Mouse (Mus musculus) hindbrain, embryonic 12.5 days (tissue): Measurements from ENCODE around the gene Cyb561a3. TPM values are rescaled to one million over a fixed set of nuclear protein-coding genes. Genes with fewer than 3 reads are reported as not detected.
A peak's percentile ranks its signal among the peaks of the same experiment; 100 is the strongest.

Experiments
- ATAC-seq: fragments of 200-750 bp; cut with Nextera tagmentation; 2 replicates; pipeline ENCODE4 v1.8.0; 2017; ENCODE audit warnings: moderate TSS enrichment; ENCODE audit not compliant: low FRiP score
- H3K27ac ChIP-seq: fragments of 300-500 bp; sonication (generic); 2 replicates; pipeline ENCODE4 v1.5.1; 2016; ENCODE audit warnings: mild to moderate bottlenecking
- H3K27me3 ChIP-seq: fragments of 300-500 bp; sonication (generic); 2 replicates; pipeline ENCODE4 v1.6.1; 2016; ENCODE audit warnings: mild to moderate bottlenecking
- H3K36me3 ChIP-seq: fragments of 300-500 bp; sonication (generic); 2 replicates; pipeline ENCODE4 v1.6.1; 2016; ENCODE audit warnings: mild to moderate bottlenecking
- H3K4me1 ChIP-seq: fragments of 300-500 bp; sonication (generic); 2 replicates; pipeline ENCODE4 v1.6.1; 2016
- H3K4me2 ChIP-seq: fragments of 300-500 bp; sonication (generic); replicated peaks from 2 replicates; pipeline ENCODE4 v1.6.1; 2016; ENCODE audit warnings: mild to moderate bottlenecking
- H3K4me3 ChIP-seq: fragments of 300-500 bp; sonication (generic); 2 replicates; pipeline ENCODE4 v1.5.1; 2016; ENCODE audit warnings: mild to moderate bottlenecking
- H3K9ac ChIP-seq: fragments of 300-500 bp; sonication (generic); 2 replicates; pipeline ENCODE4 v1.6.1; 2016; ENCODE audit warnings: mild to moderate bottlenecking, moderate library complexity
- H3K9me3 ChIP-seq: fragments of 300-500 bp; sonication (generic); replicated peaks from 2 replicates; pipeline ENCODE4 v1.6.1; 2016; ENCODE audit warnings: mild to moderate bottlenecking
- WGBS: fragments of 180-500 bp; shearing (Covaris S2); methylation state at CpG from one replicate; pipeline ENCODE4 v1.1.7; 2016; 5-methylcytosine and 5-hydroxymethylcytosine counted together
- polyA plus RNA-seq: library from polyadenylated mRNA; unstranded; fragments of >200 nt; fragmentation: Nextera tagmentation; extraction: Ambion mirVana; gene quantifications from 2 replicates; pipeline ENCODE4 v1.2.1, GENCODE M21; 2016

Gene Cyb561a3
- polyA plus RNA-seq, 1 experiment from 2014 or later: 16.3 TPM

DNA sequence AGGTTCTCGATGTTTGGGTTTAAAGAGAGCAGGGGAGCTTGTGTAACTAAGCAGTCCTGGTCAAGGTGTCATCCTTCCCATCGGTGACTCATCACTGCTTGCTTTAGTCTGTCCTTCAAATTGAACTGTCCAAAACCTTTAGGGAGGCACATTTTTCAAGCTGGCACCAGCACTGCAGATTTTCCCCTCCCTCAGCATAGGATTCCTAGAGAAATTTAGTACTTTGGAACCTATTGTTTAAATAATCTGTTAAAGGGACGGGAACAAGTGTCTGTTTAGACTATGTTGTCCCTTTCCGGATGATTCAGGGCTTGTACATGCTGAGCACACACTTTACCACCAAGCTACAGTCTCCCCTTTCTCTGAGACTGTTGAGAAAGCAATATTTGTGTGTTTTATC, 11.8 kb upstream of the Cyb561a3 start:
- Histone ChIP-seq H3K27me3 (no peaks in the 10 kb centered on the region), H3K9me3 (no peaks in the 10 kb centered on the region), H3K4me1 (no peaks in the 10 kb centered on the region), H3K36me3 (peaks cover 8% of the 10 kb centered on the region; the same call in 1 of the 2 replicates), H3K4me3 (no peak overlapping the region), H3K27ac (no peak overlapping the region), H3K4me2 (no peak overlapping the region), H3K9ac (no peak overlapping the region)
- no peak for ATAC-seq
- WGBS: 83% methylated on average over 4 of the region's 4 CpGs

DNA sequence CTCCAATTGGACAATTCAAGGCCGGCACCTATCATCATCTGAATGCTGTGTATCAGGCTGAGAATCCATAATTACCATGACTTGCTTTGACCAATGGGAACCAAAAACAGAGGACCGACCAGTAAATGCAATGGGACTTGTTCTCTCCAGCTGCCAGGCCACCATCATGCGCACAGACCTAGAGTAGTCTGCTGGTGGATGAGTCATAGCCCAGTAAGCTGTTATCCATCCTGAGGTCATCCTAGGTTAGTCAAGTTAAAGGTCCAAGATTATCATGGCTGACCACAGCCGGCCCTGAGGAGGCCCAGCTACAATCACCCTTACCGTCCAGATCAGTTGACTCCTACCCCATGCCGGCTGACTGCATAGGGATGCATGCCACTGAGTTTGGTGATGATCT, 7.3 kb upstream of the Cyb561a3 start:
- H3K36me3 ChIP-seq: peaks cover 49% of the 10 kb centered on the region
- no peak for ATAC-seq

DNA sequence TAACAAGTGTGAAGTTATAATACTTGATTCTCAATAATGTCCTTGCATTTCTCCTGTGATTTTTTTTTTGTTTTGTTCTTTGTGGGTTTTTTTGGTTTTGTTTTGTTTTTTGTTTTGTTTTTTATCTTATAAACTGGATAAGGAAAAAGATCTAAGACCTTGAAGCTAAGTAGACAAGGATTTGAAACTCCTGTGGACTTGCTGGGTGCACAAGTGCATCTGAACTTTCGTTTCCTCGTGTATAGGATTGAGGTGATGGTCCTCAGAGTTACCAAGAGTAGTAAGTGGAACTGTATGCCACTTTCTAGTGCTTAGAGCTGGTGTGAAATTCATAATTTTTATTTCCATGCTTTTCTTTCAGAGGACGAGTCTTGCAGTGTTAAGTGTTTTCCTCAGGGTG, 3.1 kb downstream of the Cyb561a3 start:
- ATAC-seq: no peak
- WGBS: 82% methylated on average over 3 of the region's 3 CpGs

More for the DNA sequence above, 7.3 kb upstream of the Cyb561a3 start:
- Histone ChIP-seq H3K9me3 (no peaks in the 10 kb centered on the region), H3K4me3 (no peak overlapping the region), H3K27me3 (no peaks in the 10 kb centered on the region), H3K27ac (no peak overlapping the region), H3K9ac (no peak overlapping the region), H3K4me1 (no peaks in the 10 kb centered on the region), H3K4me2 (no peak overlapping the region)
- 96% methylated on average over 6 of the region's 6 CpGs for WGBS

GRCm38 (mm10) chr19:10580761-10581160, 3.8 kb downstream of the Cyb561a3 start:
- WGBS: 83% methylated on average over 3 of the region's 3 CpGs
- no peak overlapping the region for H3K27ac ChIP-seq
- ATAC-seq: no peak
- H3K27me3 ChIP-seq: no peaks in the 10 kb centered on the region
- H3K9me3 ChIP-seq: no peaks in the 10 kb centered on the region
- H3K9ac ChIP-seq: no peak overlapping the region
- peaks cover 6% of the 10 kb centered on the region; the same call in 1 of the 2 replicates for H3K36me3 ChIP-seq
- H3K4me2 ChIP-seq: no peak overlapping the region
- H3K4me3 ChIP-seq: no peak overlapping the region
- peaks cover 13% of the 10 kb centered on the region for H3K4me1 ChIP-seq

More for the DNA sequence above, 3.1 kb downstream of the Cyb561a3 start:
- H3K4me1 ChIP-seq: peaks cover 13% of the 10 kb centered on the region
- no peak overlapping the region for H3K4me2 ChIP-seq
- H3K27ac ChIP-seq: no peak overlapping the region
- no peak overlapping the region for H3K9ac ChIP-seq
- H3K9me3 ChIP-seq: no peaks in the 10 kb centered on the region
- H3K36me3 ChIP-seq: peaks cover 6% of the 10 kb centered on the region; the same call in 1 of the 2 replicates
- no peaks in the 10 kb centered on the region for H3K27me3 ChIP-seq
- no peak overlapping the region for H3K4me3 ChIP-seq

DNA sequence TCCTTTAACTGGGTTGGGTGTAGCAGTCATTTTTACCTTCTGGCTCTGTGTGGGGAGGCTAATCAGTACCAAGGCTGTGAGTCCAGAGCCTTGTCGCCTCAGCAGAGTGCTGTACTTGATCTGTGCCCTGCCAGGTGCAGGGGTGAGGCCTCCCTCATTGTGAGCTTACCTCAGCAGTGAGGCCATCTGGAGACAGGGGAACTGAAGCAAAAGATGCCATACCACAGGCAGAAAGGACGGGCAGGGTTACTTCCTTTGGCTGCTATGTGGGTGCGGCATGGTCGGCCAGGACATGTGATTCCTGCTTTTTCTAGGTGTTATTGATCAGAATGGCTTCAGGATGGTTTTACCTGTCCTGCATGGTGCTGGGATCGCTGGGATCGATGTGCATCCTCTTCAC, 5.0 kb downstream of the Cyb561a3 start:
- 87% methylated on average over 6 of the region's 6 CpGs for WGBS
- no peak for ATAC-seq
- H3K27ac ChIP-seq: no peak overlapping the region

DNA sequence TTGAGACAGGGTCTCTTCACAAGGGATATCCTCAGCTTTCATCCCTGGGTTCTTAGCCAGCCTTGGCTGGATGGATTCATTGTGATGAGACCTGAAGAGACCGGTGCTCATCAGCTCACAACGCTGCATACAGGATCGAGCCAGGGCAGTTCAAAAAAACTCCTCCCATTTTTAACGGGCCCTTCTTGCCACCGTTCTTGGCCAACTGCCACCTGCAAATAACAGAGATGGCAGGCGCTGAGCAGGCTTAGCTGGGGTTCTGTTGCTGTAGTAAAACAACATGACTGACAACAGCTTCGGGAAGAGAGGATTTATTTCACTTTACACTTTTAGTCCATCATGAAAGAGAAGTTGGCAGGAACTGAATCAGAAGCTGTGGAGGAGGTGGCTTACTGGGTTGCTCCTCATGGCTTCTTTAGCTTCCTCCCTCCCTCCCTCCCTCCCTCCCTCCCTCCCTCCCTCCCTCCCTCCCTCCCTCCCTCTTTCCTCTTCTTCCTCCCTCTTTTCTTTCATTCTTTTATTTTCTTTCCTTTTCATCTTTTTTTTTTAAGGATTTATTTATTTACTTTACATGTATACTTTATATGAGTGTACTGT, 6.7 kb downstream of the Cyb561a3 start:
- no peaks in the 10 kb centered on the region for H3K9me3 ChIP-seq
- no peak overlapping the region for H3K4me3 ChIP-seq
- no peaks in the 10 kb centered on the region for H3K27me3 ChIP-seq
- 82% methylated on average over 7 of the region's 7 CpGs for WGBS
- H3K27ac ChIP-seq: no peak overlapping the region
- no peak for ATAC-seq
- H3K4me1 ChIP-seq: 0 out of 2 replicates have a peak, but pooled peaks cover 2% of the 10 kb centered on the region
- H3K9ac ChIP-seq: no peak overlapping the region
- H3K36me3 ChIP-seq: peaks cover 12% of the 10 kb centered on the region
- H3K4me2 ChIP-seq: no peak overlapping the region

More for the DNA sequence above, 5.0 kb downstream of the Cyb561a3 start:
- Histone ChIP-seq H3K4me1 (peaks cover 8% of the 10 kb centered on the region), H3K4me2 (no peak overlapping the region), H3K9ac (no peak overlapping the region), H3K9me3 (no peaks in the 10 kb centered on the region), H3K4me3 (no peak overlapping the region), H3K36me3 (peaks cover 6% of the 10 kb centered on the region; the same call in 1 of the 2 replicates), H3K27me3 (no peaks in the 10 kb centered on the region)

DNA sequence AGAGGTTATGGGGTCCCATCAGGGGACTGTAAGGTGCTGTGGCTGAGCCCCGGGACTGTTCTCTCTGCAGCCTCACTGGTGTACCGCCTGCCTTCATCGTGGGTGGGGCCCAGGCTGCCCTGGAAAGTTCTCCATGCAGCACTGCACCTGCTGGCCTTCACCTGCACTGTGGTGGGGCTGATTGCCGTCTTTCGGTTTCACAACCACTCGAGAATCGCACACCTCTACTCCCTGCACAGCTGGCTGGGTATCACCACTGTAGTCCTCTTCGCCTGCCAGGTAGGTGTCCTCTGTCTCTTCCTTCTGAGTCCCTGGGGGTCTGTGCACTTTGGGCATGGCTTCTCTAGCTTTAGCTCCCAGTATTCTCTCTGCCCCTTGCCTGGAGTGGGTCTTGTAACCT, 8.1 kb downstream of the Cyb561a3 start:
- no peak for ATAC-seq
- Histone ChIP-seq H3K4me2 (no peak overlapping the region), H3K9ac (no peak overlapping the region), H3K9me3 (no peaks in the 10 kb centered on the region), H3K4me1 (no peaks in the 10 kb centered on the region), H3K4me3 (no peak overlapping the region), H3K27ac (no peak overlapping the region), H3K27me3 (no peaks in the 10 kb centered on the region), H3K36me3 (peaks cover 14% of the 10 kb centered on the region)
- 89% methylated on average over 8 of the region's 8 CpGs for WGBS

DNA sequence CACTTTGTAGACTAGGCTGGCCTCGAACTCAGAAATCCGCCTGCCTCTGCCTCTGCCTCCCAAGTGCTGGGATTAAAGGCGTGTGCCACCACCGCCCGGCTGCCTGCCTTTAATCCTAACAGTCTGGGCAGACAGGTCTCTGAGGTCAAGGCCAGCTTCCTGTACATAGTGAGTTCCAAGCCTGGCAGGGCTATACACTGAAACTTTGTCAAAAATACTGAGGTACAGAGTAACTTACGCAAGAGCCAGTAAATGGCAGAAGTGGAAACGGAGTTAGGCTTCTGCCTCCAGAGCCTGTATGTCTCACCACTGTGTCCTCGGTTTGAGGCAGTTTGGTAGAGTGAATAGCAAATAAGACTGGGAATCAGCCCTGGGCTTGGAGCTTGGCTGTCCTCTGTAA, 10.3 kb downstream of the Cyb561a3 start:
- no peaks in the 10 kb centered on the region for H3K27me3 ChIP-seq
- peaks cover 19% of the 10 kb centered on the region for H3K36me3 ChIP-seq
- H3K4me3 ChIP-seq: no peak overlapping the region
- H3K9ac ChIP-seq: no peak overlapping the region
- H3K9me3 ChIP-seq: no peaks in the 10 kb centered on the region
- WGBS: 97% methylated on average over 7 of the region's 8 CpGs
- no peak for ATAC-seq
- no peak overlapping the region for H3K4me2 ChIP-seq
- no peaks in the 10 kb centered on the region for H3K4me1 ChIP-seq
- H3K27ac ChIP-seq: no peak overlapping the region

DNA sequence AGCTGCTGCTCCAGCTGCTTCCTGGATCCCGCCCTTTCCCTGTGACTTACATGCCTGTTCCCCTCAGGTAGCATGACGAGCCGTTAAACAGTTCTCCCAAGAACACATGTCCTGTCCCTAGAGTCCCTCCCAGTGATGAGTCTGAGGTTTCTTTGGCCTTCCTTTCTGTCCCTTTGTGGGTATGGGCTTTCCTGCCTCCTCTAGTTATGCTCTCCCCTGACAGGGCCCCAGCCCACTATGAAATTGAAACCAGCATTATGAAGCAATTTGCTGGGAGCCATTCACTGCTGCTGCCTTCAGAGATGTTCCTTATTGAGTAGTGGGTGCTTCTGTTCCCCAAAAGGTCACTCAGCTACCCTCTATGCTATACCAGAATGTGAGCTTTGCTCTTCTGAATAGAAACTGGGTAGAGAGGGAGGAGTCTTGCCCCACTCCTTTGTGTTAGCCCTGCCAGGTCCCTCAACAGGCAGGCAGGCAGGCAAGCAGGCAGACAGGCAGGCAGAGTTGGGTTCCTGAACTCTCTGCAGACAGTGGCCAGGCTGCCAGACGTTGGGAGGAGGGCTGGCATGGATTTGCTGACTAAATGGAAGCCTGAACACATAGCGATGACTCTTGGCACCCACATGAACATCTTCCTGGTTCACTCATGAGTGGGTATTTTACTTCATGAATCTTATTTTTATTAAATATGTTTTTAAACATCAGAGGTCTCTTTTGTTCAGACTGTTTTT, 12.3 kb downstream of the Cyb561a3 start:
- no peak for ATAC-seq
- Histone ChIP-seq H3K27me3 (no peaks in the 10 kb centered on the region), H3K9ac (no peak overlapping the region; the same call in 1 of the 2 replicates), H3K4me3 (no peak overlapping the region), H3K9me3 (no peaks in the 10 kb centered on the region), H3K27ac (0 out of 2 replicates have a peak overlapping the region, but pooled peaks have one; percentile 0), H3K4me2 (no peak overlapping the region), H3K4me1 (no peaks in the 10 kb centered on the region), H3K36me3 (peaks cover 34% of the 10 kb centered on the region)
- 67% methylated on average over 5 of the region's 5 CpGs for WGBS

DNA sequence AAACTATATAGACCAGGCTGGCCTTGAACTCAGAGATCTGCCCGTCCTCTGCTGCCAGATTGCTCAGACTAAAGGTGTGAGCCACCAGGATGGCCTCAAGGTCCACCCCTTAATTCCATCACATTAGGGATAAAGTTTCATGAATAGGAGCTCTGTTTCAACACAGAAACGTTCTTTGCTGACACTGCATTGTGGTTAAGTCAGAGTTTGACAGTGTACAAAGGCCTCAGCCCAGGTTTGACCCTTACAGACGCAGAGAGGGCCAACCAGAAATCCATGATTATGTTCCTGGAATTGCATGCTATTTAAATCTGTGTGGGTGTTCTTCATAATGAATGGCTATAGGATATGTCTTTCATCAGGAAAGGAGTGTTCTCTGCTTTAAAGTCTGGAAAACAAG, 13.3 kb downstream of the Cyb561a3 start:
- Histone ChIP-seq H3K4me2 (no peak overlapping the region), H3K27me3 (no peaks in the 10 kb centered on the region), H3K4me1 (no peaks in the 10 kb centered on the region), H3K9ac (no peak overlapping the region), H3K4me3 (no peak overlapping the region), H3K9me3 (no peaks in the 10 kb centered on the region), H3K36me3 (peaks cover 43% of the 10 kb centered on the region), H3K27ac (no peak overlapping the region)
- WGBS: 68% methylated on average over 3 of the region's 3 CpGs
- no peak for ATAC-seq

DNA sequence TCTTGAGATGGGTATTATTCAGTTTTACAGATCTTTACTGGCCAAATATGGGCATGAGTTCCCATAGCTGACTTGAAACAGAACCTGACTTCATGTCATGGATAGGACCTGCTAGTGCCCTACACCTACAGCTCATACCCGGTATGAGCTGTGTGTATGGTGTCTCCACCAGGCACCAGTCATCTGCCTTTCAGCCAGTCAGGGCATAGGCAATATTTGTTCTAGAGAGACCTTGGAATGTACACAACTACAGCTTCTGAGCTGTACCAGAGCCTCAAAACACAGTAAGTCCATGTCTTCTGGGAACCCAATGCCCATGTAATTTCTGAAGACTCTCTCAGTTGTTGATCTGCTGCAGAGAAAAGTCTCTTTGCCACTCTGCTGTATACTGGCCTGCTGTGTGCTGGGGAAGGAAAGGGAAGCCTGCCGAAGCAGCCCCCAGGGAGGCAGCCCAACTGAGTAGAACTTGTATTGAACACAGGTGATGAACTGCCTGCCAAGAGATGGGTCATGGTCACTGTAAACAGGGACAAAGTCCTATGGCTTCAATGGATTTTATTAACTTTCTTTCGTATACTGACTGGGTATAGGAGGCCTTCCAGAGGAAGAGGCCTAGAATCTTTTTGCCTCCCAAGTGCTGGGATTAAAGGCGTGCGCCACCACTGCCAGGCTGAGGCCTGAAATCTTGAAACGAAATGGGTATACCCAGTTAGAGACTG, 14.8 kb downstream of the Cyb561a3 start:
- no peak overlapping the region for H3K4me2 ChIP-seq
- no peaks in the 10 kb centered on the region for H3K4me1 ChIP-seq
- H3K27me3 ChIP-seq: no peaks in the 10 kb centered on the region
- H3K9ac ChIP-seq: no peak overlapping the region
- no peak overlapping the region for H3K27ac ChIP-seq
- no peak overlapping the region for H3K4me3 ChIP-seq
- WGBS: 93% methylated on average over 6 of the region's 6 CpGs
- ATAC-seq: no peak
- H3K9me3 ChIP-seq: no peaks in the 10 kb centered on the region
- peaks cover 54% of the 10 kb centered on the region for H3K36me3 ChIP-seq

DNA sequence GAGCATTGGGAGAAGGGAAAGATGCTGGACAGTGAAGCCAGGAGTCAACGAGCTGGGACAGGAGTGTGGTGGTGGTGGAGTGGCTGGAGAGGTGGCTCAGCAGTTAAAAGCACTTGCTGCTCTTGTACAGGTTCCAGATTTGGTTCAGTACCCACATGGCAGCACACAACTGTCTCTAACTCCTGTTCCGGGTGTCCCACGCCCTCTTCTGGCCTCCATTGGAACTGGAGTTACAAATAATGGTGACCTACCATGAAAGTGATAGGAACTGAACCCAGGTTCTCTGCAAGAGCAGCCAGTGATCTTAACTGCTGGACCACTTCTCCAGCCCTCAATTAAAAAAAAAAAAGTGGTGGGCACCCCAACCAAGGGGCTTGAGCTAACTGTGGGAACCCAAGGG, 21.2 kb downstream of the Cyb561a3 start:
- H3K4me1 ChIP-seq: peaks cover 9% of the 10 kb centered on the region
- no peaks in the 10 kb centered on the region for H3K9me3 ChIP-seq
- 42% methylated on average over 3 of the region's 3 CpGs for WGBS
- ATAC-seq: no peak
- no peak overlapping the region for H3K9ac ChIP-seq
- H3K27me3 ChIP-seq: no peaks in the 10 kb centered on the region
- peaks cover 32% of the 10 kb centered on the region for H3K36me3 ChIP-seq
- H3K27ac ChIP-seq: no peak overlapping the region
- H3K4me2 ChIP-seq: no peak overlapping the region
- no peak overlapping the region for H3K4me3 ChIP-seq
